In the genomic region with DNA sequence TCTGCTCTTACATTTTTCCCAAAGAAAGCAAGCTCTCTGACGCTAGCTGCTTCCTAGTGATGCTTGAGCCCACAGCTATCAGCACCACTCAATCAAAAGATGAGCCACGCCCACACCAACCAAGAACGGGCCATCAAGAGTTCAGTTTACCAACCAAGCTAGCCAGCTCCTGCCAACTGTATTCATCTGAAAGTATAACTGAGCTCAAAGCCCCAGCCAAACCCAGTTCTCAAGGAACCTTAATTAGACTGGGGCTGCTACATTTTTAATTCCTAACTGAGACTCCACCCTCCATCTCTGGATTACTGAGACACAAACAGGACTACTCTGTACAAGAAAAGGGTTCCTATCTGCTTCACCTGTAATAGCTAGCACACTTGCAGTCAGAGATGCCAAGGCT, we compare ENCODE assay signal across 12 mouse cellular contexts. TPM values are rescaled to one million over a fixed set of nuclear protein-coding genes. Genes with fewer than 3 reads are reported as not detected.
DNase-seq lines count a peak whose midpoint lies in the region; ATAC-seq and TF ChIP-seq lines count a peak whose summit lies in the region.
"Had no signal": no experiment of that assay in that cellular context is flagged by ENCODE, and none has a peak within 500 bp of the region (broad histone marks: within the 10 kb centered on the region; RNA-seq: fewer than 3 reads in every experiment).

No protein-coding gene starts in this region.

- H3K27me3 ChIP-seq in lung, embryonic 16.5 days (ENCODE audit: control insufficient read depth, insufficient read depth, low read depth, low read length) = no peaks in the 10 kb centered on the region
- no peaks in the 10 kb centered on the region for H3K27me3 ChIP-seq in kidney, postnatal 0 days (ENCODE audit: insufficient read depth, low read length)
- H3K27me3 ChIP-seq in small intestine, adult 2 months (ENCODE audit: control insufficient read depth, insufficient read depth, low read length) = no peaks in the 10 kb centered on the region
- H3K27me3 ChIP-seq: megakaryocyte, embryonic 14.5 days; Patski had no signal

- no peaks in the 10 kb centered on the region for H3K9me3 ChIP-seq in lung, embryonic 16.5 days (ENCODE audit: control insufficient read depth, low read length)
- no peaks in the 10 kb centered on the region for H3K9me3 ChIP-seq in kidney, postnatal 0 days (replicated peaks; ENCODE audit: low read length)
- H3K9me3 ChIP-seq: megakaryocyte, embryonic 14.5 days had no signal

- ATAC-seq in lung, embryonic 16.5 days (ENCODE audit: low read depth) = peak; percentile 32; the same call in 1 of the 2 replicates
- no peak for ATAC-seq in kidney, postnatal 0 days (replicated peaks; ENCODE audit: low FRiP score, low read depth)
- ATAC-seq: Patski had no signal

- H3K9ac ChIP-seq in lung, embryonic 16.5 days (ENCODE audit: low read length) = no peak overlapping the region
- 0 out of 2 replicates have a peak overlapping the region, but pooled peaks have one; percentile 35 for H3K9ac ChIP-seq in kidney, postnatal 0 days (ENCODE audit: low read depth, low read length)

- no peak overlapping the region for H3K4me2 ChIP-seq in lung, embryonic 16.5 days (ENCODE audit: low read depth, low read length)
- peak overlapping the region; percentile 32; the same call in 1 of the 2 replicates for H3K4me2 ChIP-seq in kidney, postnatal 0 days (ENCODE audit: low read length)

- no peak for TF ChIP-seq POLR2A in small intestine, adult 2 months (IDR thresholded peaks at IDR 0.05; ENCODE audit: low read depth, low read length)

- no peaks in the 10 kb centered on the region for H3K36me3 ChIP-seq in lung, embryonic 16.5 days (ENCODE audit: control insufficient read depth, insufficient read depth, low read length)
- H3K36me3 ChIP-seq in kidney, postnatal 0 days (ENCODE audit: insufficient read depth, low read length) = no peaks in the 10 kb centered on the region
- 0 out of 2 replicates have a peak, but pooled peaks cover 3% of the 10 kb centered on the region for H3K36me3 ChIP-seq in small intestine, adult 2 months (ENCODE audit: control insufficient read depth, insufficient read depth, low read length)

- H3K4me1 ChIP-seq in lung, embryonic 16.5 days (replicated peaks; ENCODE audit: control insufficient read depth, insufficient read depth, low read length) = peaks cover 17% of the 10 kb centered on the region
- peaks cover 22% of the 10 kb centered on the region for H3K4me1 ChIP-seq in kidney, postnatal 0 days (replicated peaks; ENCODE audit: insufficient read depth, low read length)
- peaks cover 21% of the 10 kb centered on the region for H3K4me1 ChIP-seq in small intestine, adult 2 months (ENCODE audit: control insufficient read depth, insufficient read depth, insufficient read length, low read length)

- intact Hi-C loops in gastrocnemius, adult 2 months (cut with DNase I) = no loop called here
- intact Hi-C loops in gastrocnemius, postnatal 14 days (cut with DNase I; ENCODE audit: low total_unique reads) = no loop called here

- H3K27ac ChIP-seq in gastrocnemius, adult 2 months = peak overlapping the region; percentile 66
- peak overlapping the region; percentile 60 for H3K27ac ChIP-seq in lung, embryonic 16.5 days (ENCODE audit: low read length)
- H3K27ac ChIP-seq in kidney, postnatal 0 days = peak overlapping the region; percentile 86
- H3K27ac ChIP-seq in small intestine, adult 2 months (ENCODE audit: insufficient read depth, low read depth, low read length) = peak overlapping the region; percentile 65

- no peak for DNase-seq in gastrocnemius, adult 2 months
- DNase-seq in gastrocnemius, postnatal 14 days = no peak
- DNase-seq in lung, adult 18-20 months = no peak
- no peak for DNase-seq in kidney, postnatal 0 days (ENCODE audit: low spot score)
- DNase-seq in layer of hippocampus, adult 9-11 months = no peak
- DNase-seq in gastrocnemius, postnatal 4 days (ENCODE audit: low spot score in 2 of 2) = no peak
- DNase-seq: adrenal gland, postnatal 36 days; B cell, adult 2 months had no signal

- no peak for TF ChIP-seq CTCF in gastrocnemius, adult 2 months (IDR thresholded peaks at IDR 0.05)
- no peak for TF ChIP-seq CTCF in kidney, postnatal 0 days (IDR thresholded peaks at IDR 0.05; ENCODE audit: low read depth)
- no peak for TF ChIP-seq CTCF in small intestine, adult 2 months (IDR thresholded peaks at IDR 0.05; ENCODE audit: extremely low read depth, insufficient read length, insufficient replicate concordance, low read depth, low read length)

- no peak overlapping the region for H3K4me3 ChIP-seq in gastrocnemius, adult 2 months
- no peak overlapping the region for H3K4me3 ChIP-seq in lung, embryonic 16.5 days (ENCODE audit: low read length)
- no peak overlapping the region for H3K4me3 ChIP-seq in kidney, postnatal 0 days (replicated peaks; ENCODE audit: low read depth, low read length)
- H3K4me3 ChIP-seq in small intestine, adult 2 months (ENCODE audit: low read depth, low read length) = no peak overlapping the region
- H3K4me3 ChIP-seq: megakaryocyte, embryonic 14.5 days had no signal

- 35% methylated on average over 3 of the region's 3 CpGs for WGBS in lung, embryonic 16.5 days
- WGBS in kidney, postnatal 0 days = 48% methylated on average over 3 of the region's 3 CpGs
- 14% methylated on average over 3 of the region's 3 CpGs for WGBS in small intestine, adult 2 months

RNA-seq across cellular contexts. Expression of a gene that starts 18.1 kb away (rescaled TPM):
- total RNA-seq in gastrocnemius, adult 2 months (2021) = 10 to 100 TPM; 19.9 to 40.8 TPM
- total RNA-seq in gastrocnemius, postnatal 14 days (2021) = 10 to 100 TPM; 32.2 to 39.6 TPM
- 57.4 and 70.9 TPM in 2 replicates for polyA plus RNA-seq in lung, embryonic 16.5 days (2015; fragmentation: Nextera tagmentation; extraction: Ambion mirVana)
- 34.0 and 39.4 TPM in 2 replicates for polyA plus RNA-seq in kidney, postnatal 0 days (2015; fragmentation: Nextera tagmentation; extraction: Ambion mirVana)
- polyA plus RNA-seq in small intestine, adult 2 months (2012; rRNA removed) = 72.9 and 160 TPM in 2 replicates
- 10 to 100 TPM; 68.5 to 74.4 TPM for total RNA-seq in gastrocnemius, postnatal 4 days (2021)

RNA-seq across cellular contexts. Expression of a gene that starts 20.1 kb away (rescaled TPM):
- 100 to 1,000 TPM; 304 to 430 TPM for total RNA-seq in gastrocnemius, adult 2 months (2021)
- 100 to 1,000 TPM; 434 to 465 TPM for total RNA-seq in gastrocnemius, postnatal 14 days (2021)
- 548 and 571 TPM in 2 replicates for polyA plus RNA-seq in lung, embryonic 16.5 days (2015; fragmentation: Nextera tagmentation; extraction: Ambion mirVana)
- polyA plus RNA-seq in kidney, postnatal 0 days (2015; fragmentation: Nextera tagmentation; extraction: Ambion mirVana) = 796 and 875 TPM in 2 replicates
- 15.4 and 29.4 TPM in 2 replicates for polyA plus RNA-seq in small intestine, adult 2 months (2012; rRNA removed)
- total RNA-seq in gastrocnemius, postnatal 4 days (2021) = 100 to 1,000 TPM; 344 to 382 TPM

RNA-seq across cellular contexts. Expression of a gene that starts 35.5 kb away (rescaled TPM):
- total RNA-seq in gastrocnemius, adult 2 months (2021) = not detected
- total RNA-seq in gastrocnemius, postnatal 14 days (2021) = not detected
- not detected in 2 replicates for polyA plus RNA-seq in lung, embryonic 16.5 days (2015; fragmentation: Nextera tagmentation; extraction: Ambion mirVana)
- 0.12 TPM in 1 of 2 replicates, not detected in the other for polyA plus RNA-seq in kidney, postnatal 0 days (2015; fragmentation: Nextera tagmentation; extraction: Ambion mirVana)
- 0.76 and 1.8 TPM in 2 replicates for polyA plus RNA-seq in small intestine, adult 2 months (2012; rRNA removed)
- not detected for total RNA-seq in gastrocnemius, postnatal 4 days (2021)
